Mouse (Mus musculus) neural tube, postnatal 0 days (tissue): Measurements from ENCODE around the gene Eml2. TPM values are rescaled to one million over a fixed set of nuclear protein-coding genes. Genes with fewer than 3 reads are reported as not detected.

Experiments
- microRNA counts: library from miRNA; unstranded; fragments of <30 nt; microRNA quantifications from one replicate; lab custom pipeline; 2015
- microRNA-seq: library from miRNA; unstranded; fragments of <30 nt; microRNA quantifications from one replicate; pipeline ENCODE4, GENCODE M21; 2016
- polyA plus RNA-seq: library from polyadenylated mRNA; unstranded; fragments of >200 nt; fragmentation: Nextera tagmentation; extraction: Ambion mirVana; gene quantifications from 2 replicates; pipeline ENCODE4 v1.2.1, GENCODE M21; 2015

The Eml2 gene
- polyA plus RNA-seq, result 26.8 and 28.3 TPM in 2 replicates

DNA sequence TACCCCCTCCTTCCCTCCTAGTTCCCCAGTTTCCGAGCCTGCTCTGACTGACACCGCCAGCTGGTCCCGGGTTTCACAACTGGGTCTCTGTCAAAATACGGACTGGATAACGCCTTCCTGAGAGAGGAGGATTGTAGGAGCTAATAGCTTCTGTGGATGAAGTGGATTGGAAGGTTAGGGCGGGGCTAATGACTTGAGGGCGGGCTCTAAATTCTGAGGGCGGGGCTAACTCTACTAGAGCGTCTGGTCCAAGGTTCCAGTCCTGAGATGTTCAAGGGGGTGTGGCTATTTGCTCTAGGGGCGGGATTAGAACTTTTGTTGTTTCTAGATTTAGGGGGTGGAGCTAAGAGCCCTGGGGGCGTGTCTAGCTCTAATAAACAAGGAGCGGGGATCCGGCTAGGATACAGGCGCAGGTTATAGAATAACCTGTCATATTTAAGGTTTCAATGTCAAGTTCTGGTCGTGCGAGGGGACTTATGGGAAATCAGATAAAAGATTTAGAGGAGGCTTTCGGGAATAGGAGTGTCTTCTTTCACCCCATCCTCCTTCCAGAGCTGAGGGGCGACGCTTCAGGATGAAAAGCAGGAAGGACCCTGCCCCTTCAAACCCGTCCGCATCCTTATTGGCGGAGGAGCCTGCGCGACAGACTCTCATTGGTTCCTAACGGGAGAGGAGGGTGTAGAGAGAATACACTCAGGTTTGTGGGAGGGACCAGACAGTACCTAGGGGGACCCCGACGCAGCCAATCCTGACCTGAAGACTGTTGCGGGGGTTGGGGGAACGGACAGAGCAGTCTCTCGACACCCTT is at the start of gene Eml2:
Eml2 (plus strand) TSS at position 714 of the 808 bp plus-strand sequence.

DNA sequence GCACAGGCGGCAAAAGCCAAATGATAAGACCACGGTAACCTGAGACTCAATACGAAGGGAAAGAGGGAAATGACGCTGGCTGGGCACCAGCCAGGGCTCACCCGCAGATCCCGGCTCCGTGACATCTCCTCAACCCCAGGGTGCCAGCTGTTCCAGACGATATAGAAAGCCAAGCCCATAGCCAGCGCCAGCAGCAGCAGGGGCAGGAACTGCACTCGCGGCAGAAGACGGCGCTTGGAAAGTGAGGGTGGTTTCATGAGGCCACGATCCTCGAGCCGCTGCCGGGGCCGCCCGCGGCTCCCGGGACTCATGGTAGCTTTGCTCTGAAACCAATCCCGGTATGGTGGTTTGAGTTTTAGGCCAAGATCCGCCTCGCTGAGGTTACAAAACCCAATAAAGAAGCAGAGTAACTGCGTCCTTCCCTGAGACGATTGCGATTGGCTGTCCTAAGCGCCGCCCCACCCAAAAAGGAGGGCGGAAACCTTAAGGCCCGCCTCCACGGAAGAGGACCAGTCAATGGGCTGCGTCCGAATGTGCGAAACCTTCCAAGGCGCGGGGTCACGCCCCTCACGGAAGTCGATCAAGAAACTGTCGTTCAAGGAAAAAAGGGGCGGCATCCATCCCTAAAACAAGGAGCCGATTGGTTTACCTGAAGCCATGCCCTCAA is 27.2 kb upstream of the Eml2 start, which contains the start of gene Qpctl:
Qpctl (minus strand) TSS at position 417 of the 667 bp plus-strand sequence.

DNA sequence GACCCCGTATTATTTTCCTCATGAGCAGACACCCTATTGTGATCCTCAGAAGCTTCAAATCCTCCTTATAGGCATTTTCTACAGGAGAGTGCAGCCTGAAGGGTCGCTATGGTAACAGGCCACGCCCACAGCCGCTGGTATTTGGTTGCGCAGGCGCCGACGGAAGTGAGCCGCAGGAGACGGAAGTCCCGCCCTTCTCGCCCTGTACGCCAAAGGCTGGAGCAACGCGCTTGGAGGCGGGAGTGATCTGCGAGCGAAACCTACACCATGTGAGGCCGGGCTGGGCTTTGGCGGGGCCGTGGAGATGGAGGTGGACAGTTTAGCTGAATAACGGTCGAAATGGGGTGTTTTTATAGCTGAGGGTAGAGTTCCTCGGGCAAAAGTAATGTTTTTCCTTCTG is 26.6 kb upstream of the Eml2 start, which contains the start of gene Snrpd2:
Snrpd2 (plus strand) TSS at position 97 of the 400 bp plus-strand sequence.

DNA sequence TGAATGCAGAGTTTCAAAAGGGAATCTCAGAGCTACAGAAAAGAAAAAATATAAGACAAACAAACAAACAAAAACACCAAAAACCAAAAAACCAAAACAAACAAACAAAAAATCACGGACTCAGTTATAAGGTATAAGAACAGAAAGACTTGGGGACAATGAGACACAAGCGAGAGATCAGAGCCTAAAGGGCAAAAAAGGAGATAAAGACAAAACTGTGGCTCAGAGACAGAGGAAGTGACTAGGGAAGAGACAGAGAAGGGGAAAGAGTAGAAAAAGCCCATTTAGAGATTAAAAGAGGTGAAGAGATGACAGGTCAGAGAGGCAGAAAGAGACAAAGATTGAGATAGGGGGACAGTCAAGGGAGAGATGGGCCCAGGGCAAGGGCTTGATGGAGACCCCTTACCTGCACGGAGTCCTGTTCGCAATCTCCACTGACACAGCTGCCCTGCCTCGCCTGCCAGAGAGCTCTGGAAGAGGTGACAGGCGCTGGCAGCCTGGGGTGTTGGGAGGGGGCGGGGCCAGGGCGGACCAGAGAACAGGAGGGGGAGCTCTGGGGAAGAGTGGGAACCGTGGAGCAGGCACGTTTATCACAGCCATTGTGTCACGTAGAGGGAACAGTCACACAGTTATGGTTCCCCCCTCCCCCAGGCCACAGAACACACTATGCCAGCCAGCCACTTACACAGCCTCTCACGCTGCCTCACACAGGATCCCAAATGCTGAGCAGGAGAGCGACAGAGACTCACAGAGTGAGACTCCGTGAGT is 10.4 kb upstream of the Eml2 start, which contains the start of gene Gipr:
Gipr (minus strand) TSS at position 472 of the 768 bp plus-strand sequence.

DNA sequence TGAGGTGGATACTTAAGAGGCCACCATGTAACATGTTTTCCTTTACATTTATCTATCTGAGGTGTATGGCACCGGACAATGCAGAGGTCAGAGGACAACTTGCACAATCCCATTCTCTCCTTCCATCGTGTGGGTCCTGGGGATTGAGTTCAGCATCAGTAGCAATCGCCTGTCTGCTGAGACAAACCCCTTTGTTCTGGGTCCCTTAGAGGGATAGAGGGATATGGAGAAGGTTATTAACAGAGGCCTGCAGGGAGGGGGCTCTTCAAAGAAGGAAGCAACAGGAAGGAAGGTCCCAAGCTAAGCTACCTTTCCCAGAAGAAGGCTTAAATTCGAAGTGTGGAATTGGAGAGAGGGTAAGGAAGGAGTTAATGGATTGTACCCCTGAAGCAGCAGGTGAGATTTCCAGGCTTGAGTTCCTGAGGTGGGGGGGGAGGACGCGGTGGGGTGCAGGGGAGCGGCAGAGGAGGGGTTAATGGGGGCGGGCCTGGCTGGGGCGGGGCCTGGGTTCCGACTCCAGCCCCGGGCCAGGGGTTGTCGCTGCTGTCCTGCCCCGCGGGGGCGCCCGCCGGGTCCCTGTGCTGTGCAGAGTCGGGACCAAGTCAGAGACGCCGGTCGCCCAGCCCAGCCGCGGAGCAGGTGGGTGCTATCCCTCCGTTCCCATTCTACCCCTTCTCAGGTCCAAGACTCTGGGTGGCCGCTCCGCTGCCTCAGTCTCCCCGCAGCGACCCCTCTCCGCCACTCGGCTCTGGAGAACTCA is 36.0 kb downstream of the Eml2 start, which contains the start of gene Gpr4:
Gpr4 (plus strand) TSS at position 543 of the 760 bp plus-strand sequence.

DNA sequence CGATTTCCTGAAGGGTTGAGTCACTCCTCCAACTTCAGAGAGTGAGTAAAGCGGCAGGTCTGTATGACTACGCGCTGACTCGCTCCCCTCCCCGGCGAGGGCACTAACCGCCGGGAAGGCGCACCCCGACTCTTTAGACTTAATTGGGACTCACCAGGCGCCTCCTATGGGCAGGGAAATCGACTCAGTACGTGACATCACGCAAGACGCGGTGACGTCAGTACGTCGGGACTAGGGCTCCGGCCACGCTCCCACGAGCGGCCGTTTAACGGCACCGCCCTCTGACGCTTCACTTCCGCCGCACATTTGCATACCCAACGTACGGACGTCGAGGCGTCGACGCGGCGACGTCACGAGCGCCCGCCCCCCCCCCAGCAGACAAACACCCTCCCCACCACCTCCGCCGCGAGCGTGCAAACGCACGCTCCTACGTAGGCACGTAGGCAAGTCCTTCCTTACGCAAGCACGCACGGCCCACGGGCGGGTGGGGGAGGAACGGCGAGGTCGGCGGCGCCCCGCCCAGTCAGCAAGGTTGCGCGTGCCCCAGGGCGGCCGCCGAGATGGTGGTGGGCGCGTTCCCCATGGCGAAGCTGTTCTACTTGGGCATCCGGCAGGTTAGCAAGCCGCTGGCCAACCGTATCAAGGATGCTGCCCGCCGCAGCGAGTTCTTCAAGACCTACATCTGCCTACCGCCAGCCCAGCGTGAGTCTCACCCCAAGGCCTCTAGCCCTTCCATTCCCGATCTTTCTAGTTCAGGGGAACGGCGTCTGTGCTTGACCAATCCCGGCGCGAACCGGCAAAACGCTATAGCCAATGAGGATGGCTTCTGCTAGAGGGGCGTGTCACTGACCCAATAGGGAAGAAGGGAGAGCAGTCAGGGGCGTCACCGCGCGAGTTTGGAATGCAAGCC is 51.9 kb downstream of the Eml2 start, which contains the start of gene Opa3:
Opa3 (plus strand) TSS at position 452 of the 910 bp plus-strand sequence.

MicroRNA genes within 50 kb of the gene (microRNA counts, 519-probe panel; counts per million panel counts)
- 40.5 counts per million for microRNA mmu-miR-330 (lab: Ali Mortazavi, UCI)

Small RNAs within 50 kb of the gene (microRNA-seq; reads per million reads assigned to microRNA genes)
- 689 reads per million, percentile 71 among the genes with 10 or more reads in this experiment for gene Mir330

Other genes with a start within 250 kb of the Eml2 start
- 0.90 and 1.1 TPM in 2 replicates for gene Nanos2, start 189.0 kb upstream of the Eml2 start, polyA plus RNA-seq
- 12.1 and 12.5 TPM in 2 replicates for gene Mypop, start 185.2 kb upstream of the Eml2 start, polyA plus RNA-seq
- 29.7 and 30.6 TPM in 2 replicates for gene Irf2bp1, start 172.4 kb upstream of the Eml2 start, polyA plus RNA-seq
- gene Foxa3, start 152.9 kb upstream of the Eml2 start, polyA plus RNA-seq, result not detected in 2 replicates
- 18.4 and 21.6 TPM in 2 replicates for gene Sympk, start 152.0 kb upstream of the Eml2 start, polyA plus RNA-seq
- gene Rsph6a, start 121.7 kb upstream of the Eml2 start, polyA plus RNA-seq, result 0.35 and 0.36 TPM in 2 replicates
- 48.3 and 65.5 TPM in 2 replicates for gene Dmwd, start 100.2 kb upstream of the Eml2 start, polyA plus RNA-seq
- 7.8 TPM in 2 replicates for gene Dmpk, start 92.6 kb upstream of the Eml2 start, polyA plus RNA-seq
- gene Six5, start 81.8 kb upstream of the Eml2 start, polyA plus RNA-seq, result 1.9 and 2.0 TPM in 2 replicates
- 6.2 and 6.3 TPM in 2 replicates for gene Gm4969, start 58.1 kb upstream of the Eml2 start, polyA plus RNA-seq
- gene Fbxo46, start 56.6 kb upstream of the Eml2 start, polyA plus RNA-seq, result 10.3 and 11.0 TPM in 2 replicates
- gene Qpctl, start 27.1 kb upstream of the Eml2 start, polyA plus RNA-seq, result 25.2 and 26.6 TPM in 2 replicates
- 115 and 116 TPM in 2 replicates for gene Snrpd2, start 26.7 kb upstream of the Eml2 start, polyA plus RNA-seq
- gene Gipr, start 10.3 kb upstream of the Eml2 start, polyA plus RNA-seq, result 0.84 and 1.1 TPM in 2 replicates
- gene Gpr4, start 36.1 kb downstream of the Eml2 start, polyA plus RNA-seq, result 5.1 and 5.6 TPM in 2 replicates
- 33.3 and 38.2 TPM in 2 replicates for gene Opa3, start 51.9 kb downstream of the Eml2 start, polyA plus RNA-seq
- gene Vasp, start 95.4 kb downstream of the Eml2 start, polyA plus RNA-seq, result 31.8 and 36.1 TPM in 2 replicates
- gene Ppm1n, start 103.6 kb downstream of the Eml2 start, polyA plus RNA-seq, result 1.1 and 2.7 TPM in 2 replicates
- 119 and 126 TPM in 2 replicates for gene Rtn2, start 106.2 kb downstream of the Eml2 start, polyA plus RNA-seq
- 0.13 and 0.23 TPM in 2 replicates for gene Fosb, start 133.6 kb downstream of the Eml2 start, polyA plus RNA-seq
- gene Ercc1, start 168.4 kb downstream of the Eml2 start, polyA plus RNA-seq, result 72.6 and 76.5 TPM in 2 replicates
- 19.8 and 23.3 TPM in 2 replicates for gene Cd3eap, start 183.1 kb downstream of the Eml2 start, polyA plus RNA-seq
- gene Ppp1r13l, start 183.3 kb downstream of the Eml2 start, polyA plus RNA-seq, result 1.0 and 1.2 TPM in 2 replicates
- gene Ercc2, start 205.6 kb downstream of the Eml2 start, polyA plus RNA-seq, result 13.1 and 15.2 TPM in 2 replicates
- 1.0 and 1.9 TPM in 2 replicates for gene Klc3, start 227.7 kb downstream of the Eml2 start, polyA plus RNA-seq
- 5.1 and 5.3 TPM in 2 replicates for gene Ckm, start 228.4 kb downstream of the Eml2 start, polyA plus RNA-seq